Comparison of ENCODE assay signal across 8 mouse cellular contexts in genomic region chr16:33062024-33062681, GRCm38 (mm10). TPM values are rescaled to one million over a fixed set of nuclear protein-coding genes. Genes with fewer than 3 reads are reported as not detected.
A peak's percentile ranks its signal among the peaks of the same experiment; 100 is the strongest.
DNase-seq lines count a peak whose midpoint lies in the region; ATAC-seq lines count a peak whose summit lies in the region.

Gene Lmln, plus strand, starts transcription at chr16:33062521.

- H3K4me1 ChIP-seq in hindbrain, embryonic 11.5 days (replicated peaks; ENCODE audit: control insufficient read depth, insufficient read depth, low read length), result peaks cover 10% of the 10 kb centered on the region

- under 1% methylated on average over 52 of the region's 64 CpGs for WGBS in hindbrain, embryonic 11.5 days

- H3K9me3 ChIP-seq in hindbrain, embryonic 11.5 days (ENCODE audit: control insufficient read depth, low read length), result no peaks in the 10 kb centered on the region

- DNase-seq in MN1 (ENCODE audit: low spot score), result peak; percentile 91
- peak; percentile 88 for DNase-seq in cerebellum, adult 9-10 months
- peak; percentile 68 to 89 for DNase-seq in frontal cortex, adult 2 months (ENCODE audit: extremely low spot score in 1 of 2, low spot score in 1 of 2)
- peak; percentile 95 for DNase-seq in hindbrain, embryonic 11.5 days (ENCODE audit: low spot score)
- peak; percentile 81 to 88 for DNase-seq in layer of hippocampus, postnatal 10 days (ENCODE audit: low spot score in 2 of 2)
- peak; percentile 93 for DNase-seq in lung, postnatal 10 days
- peak; percentile 92 for DNase-seq in ovary, postnatal 36 days (ENCODE audit: low spot score)
- peak; percentile 62 for DNase-seq in thymus, postnatal 25 days

- H3K9ac ChIP-seq in hindbrain, embryonic 11.5 days (ENCODE audit: low read depth, low read length), result peak within 1 kb of the TSS; percentile 80

- H3K27me3 ChIP-seq in hindbrain, embryonic 11.5 days (ENCODE audit: control insufficient read depth, insufficient read depth, low read length), result no peaks in the 10 kb centered on the region

- H3K27ac ChIP-seq in hindbrain, embryonic 11.5 days (ENCODE audit: low read depth, low read length), result peak within 1 kb of the TSS; percentile 81

- peak; percentile 98 for ATAC-seq in hindbrain, embryonic 11.5 days (ENCODE audit: low FRiP score)

- H3K4me2 ChIP-seq in hindbrain, embryonic 11.5 days (replicated peaks; ENCODE audit: low read depth, low read length), result peak within 1 kb of the TSS; percentile 72

- H3K4me3 ChIP-seq in hindbrain, embryonic 11.5 days (ENCODE audit: low read depth, low read length), result peak within 1 kb of the TSS; percentile 85

- peaks cover 8% of the 10 kb centered on the region for H3K36me3 ChIP-seq in hindbrain, embryonic 11.5 days (ENCODE audit: control insufficient read depth, insufficient read depth, low read length)

RNA-seq across cellular contexts. Expression of gene Lmln, which starts in this region (rescaled TPM):
- polyA plus RNA-seq in frontal cortex, adult 2 months (2012; rRNA removed), result 8.7 and 9.3 TPM in 2 replicates
- 3.1 and 4.6 TPM in 2 replicates for polyA plus RNA-seq in hindbrain, embryonic 11.5 days (2014; fragmentation: Nextera tagmentation; extraction: Ambion mirVana)
- total RNA-seq in layer of hippocampus, postnatal 10 days (2021), result 10 to 100 TPM; 16.0 to 18.4 TPM

Comparison
In these comparisons a context has a peak if more than half of its experiments do, and no peak if none do; other contexts are left out.
1. Peak in every context shown above with its lines: DNase-seq, ATAC-seq, H3K4me3 ChIP-seq and H3K27ac ChIP-seq.